Mouse (Mus musculus): ENCODE results near the gene Slco3a1. TPM values are rescaled to one million over a fixed set of nuclear protein-coding genes. Genes with fewer than 3 reads are reported as not detected.

The Slco3a1 gene
- 10.8 and 11.2 TPM in 2 replicates for polyA plus RNA-seq (2015; fragmentation: Nextera tagmentation; extraction: Ambion mirVana)

DNA sequence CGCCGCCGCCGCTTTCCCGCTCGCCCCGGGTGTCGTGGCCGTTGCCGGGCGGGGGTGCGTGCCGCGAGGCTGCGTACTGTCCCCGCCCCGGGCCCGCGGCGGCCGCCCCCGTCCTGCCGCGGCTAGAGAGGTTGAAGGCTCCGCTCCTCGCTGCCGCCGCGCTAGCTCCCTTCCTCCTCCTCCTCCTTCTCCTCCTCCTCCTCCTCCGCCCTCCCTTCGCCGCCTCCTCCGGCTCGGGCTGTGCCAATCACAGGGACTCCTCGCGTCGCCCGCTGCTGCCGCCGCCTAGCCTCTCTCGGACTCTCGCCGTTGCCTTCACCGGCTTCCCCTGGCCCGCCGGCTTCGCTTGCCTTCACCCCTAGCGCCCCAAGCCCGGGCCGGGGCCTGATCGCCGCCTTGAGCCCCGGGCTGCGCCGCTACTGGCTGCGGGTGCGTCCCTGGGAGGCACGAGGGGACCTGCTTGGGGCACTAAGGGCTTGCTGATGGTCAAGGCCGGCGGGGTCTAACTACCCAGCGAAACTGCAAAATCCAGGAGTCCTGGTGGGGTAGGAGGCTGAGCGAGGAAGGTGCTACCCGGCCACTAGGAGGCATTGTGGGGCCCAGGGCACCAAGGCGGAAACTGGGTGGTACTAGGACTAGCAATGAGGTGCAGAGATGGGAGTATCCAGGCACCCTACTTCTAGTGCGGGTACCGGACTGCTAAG is at the start of gene Slco3a1:
Slco3a1 (minus strand) TSS at position 173 of the 704 bp plus-strand sequence.

Small RNA genes within 50 kb of the gene (microRNA-seq; reads per million reads assigned to microRNA genes)
- 0 reads per million in 2 experiments for gene Gm27459

All from skeletal muscle tissue, postnatal 0 days (tissue).